Mouse (Mus musculus) lung, postnatal 0 days (tissue): ENCODE measurements around the gene Gnai2. TPM values are rescaled to one million over a fixed set of nuclear protein-coding genes. Genes with fewer than 3 reads are reported as not detected.
A peak's percentile ranks its signal among the peaks of the same experiment; 100 is the strongest.

Experiments
- ATAC-seq: fragments of 200-750 bp; cut with Nextera tagmentation; 2 replicates; pipeline ENCODE4 v1.8.0; 2017; ENCODE audit warnings: moderate library complexity
- DNase-seq: peaks from one replicate; pipeline ENCODE4 v3.0.0-alpha.2; 2016; ENCODE audit warnings: low spot score
- H3K27ac ChIP-seq: fragments of 300-500 bp; sonication (generic); 2 replicates; pipeline ENCODE4 v1.5.1; 2014; ENCODE audit warnings: antibody characterized with exemption, mild to moderate bottlenecking, low read length, mixed read lengths
- H3K27me3 ChIP-seq: fragments of 300-500 bp; sonication (generic); replicated peaks from 2 replicates; pipeline ENCODE4 v1.6.1; 2014; ENCODE audit warnings: low read length, mixed read lengths; ENCODE audit not compliant: insufficient read depth
- H3K36me3 ChIP-seq: fragments of 300-500 bp; sonication (generic); 2 replicates; pipeline ENCODE4 v1.6.1; 2014; ENCODE audit warnings: low read length, mixed read lengths; ENCODE audit not compliant: insufficient read depth
- H3K4me1 ChIP-seq: fragments of 300-500 bp; sonication (generic); 2 replicates; pipeline ENCODE4 v1.6.1; 2014; ENCODE audit warnings: antibody characterized with exemption, low read depth, low read length, mixed read lengths; ENCODE audit not compliant: insufficient read depth
- H3K4me2 ChIP-seq: fragments of 300-500 bp; sonication (generic); replicated peaks from 2 replicates; pipeline ENCODE4 v1.6.1; 2014; ENCODE audit warnings: low read depth, mild to moderate bottlenecking, low read length, moderate library complexity, mixed read lengths
- H3K4me3 ChIP-seq: fragments of 300-500 bp; sonication (generic); 2 replicates; pipeline ENCODE4 v1.5.1; 2014; ENCODE audit warnings: low read depth, low read length
- H3K9ac ChIP-seq: fragments of 300-500 bp; sonication (generic); replicated peaks from 2 replicates; pipeline ENCODE4 v1.6.1; 2014; ENCODE audit warnings: low read depth, mild to moderate bottlenecking
- H3K9me3 ChIP-seq: fragments of 300-500 bp; sonication (generic); 2 replicates; pipeline ENCODE4 v1.6.1; 2016; ENCODE audit warnings: low read length, mixed read lengths
- CTCF ChIP-seq: IDR thresholded peaks from 2 replicates; pipeline ENCODE4 v1.5.1; 2016; ENCODE audit warnings: antibody characterized with exemption, mild to moderate bottlenecking
- EP300 ChIP-seq: IDR thresholded peaks from 2 replicates; pipeline ENCODE4 v1.6.1; 2016; ENCODE audit warnings: antibody characterized with exemption, mild to moderate bottlenecking, control low read depth
- WGBS: fragments of 180-500 bp; shearing (Covaris S2); extraction: QIAGEN DNeasy Blood & Tissue Kit; methylation state at CpG from one replicate; pipeline ENCODE4 v1.1.7; 2014; 5-methylcytosine and 5-hydroxymethylcytosine counted together
- polyA plus RNA-seq: library from polyadenylated mRNA; unstranded; fragments of >200 nt; fragmentation: Nextera tagmentation; extraction: Ambion mirVana; gene quantifications from 2 replicates; pipeline ENCODE4 v1.2.1, GENCODE M21; 2015

Gnai2 gene
- polyA plus RNA-seq, 1 experiment from 2014 or later: 414 TPM

DNA sequence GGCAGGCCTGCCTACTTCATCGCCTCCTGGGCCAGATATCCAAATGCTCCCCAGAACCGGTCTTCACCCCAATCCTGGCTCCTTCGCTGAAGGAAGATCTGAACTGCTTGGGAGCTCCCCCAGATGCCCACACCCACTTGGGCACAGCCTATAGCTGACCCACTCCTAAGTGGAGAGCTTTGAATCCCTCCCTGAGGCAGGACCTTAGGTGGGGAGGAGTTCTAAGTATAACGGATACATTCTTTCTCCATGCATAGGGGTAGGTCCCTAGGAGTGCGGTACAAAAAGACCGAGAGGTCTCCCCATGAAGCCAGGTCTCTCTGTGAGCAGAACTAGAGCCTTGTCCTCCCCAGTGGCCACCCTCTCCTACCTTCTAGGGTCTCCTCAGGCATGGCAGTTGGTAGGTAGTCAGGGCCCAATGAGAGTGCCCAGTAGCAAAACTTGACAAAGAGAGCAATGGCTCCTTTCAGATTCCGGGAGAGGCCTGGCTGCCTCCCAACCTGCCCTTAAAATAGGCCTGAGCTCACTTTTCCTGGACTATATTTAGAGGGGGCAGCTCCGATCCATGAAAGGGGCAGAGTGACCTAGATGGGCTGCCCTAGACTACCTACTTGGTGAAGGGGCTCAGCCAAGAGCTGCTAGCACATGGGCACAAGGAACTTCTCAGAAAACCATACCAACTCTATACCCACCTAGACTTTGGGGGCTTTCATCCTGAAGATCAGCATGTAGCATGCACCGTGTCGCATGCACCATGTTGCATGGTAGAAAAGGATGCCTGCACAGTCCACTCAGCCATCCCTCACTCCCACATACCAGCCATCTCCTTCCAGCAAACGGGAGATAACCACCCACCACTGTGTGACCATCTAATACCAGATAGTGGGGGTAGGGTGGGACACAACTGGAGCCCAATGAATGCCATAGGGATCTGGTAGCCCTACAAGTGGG lies 38.3 kb downstream of the Gnai2 start:
- H3K9me3 ChIP-seq: no peaks in the 10 kb centered on the region
- H3K9ac ChIP-seq: no peak overlapping the region
- H3K36me3 ChIP-seq: peaks cover 12% of the 10 kb centered on the region; the same call in 1 of the 2 replicates
- no peaks in the 10 kb centered on the region for H3K27me3 ChIP-seq
- H3K4me2 ChIP-seq: no peak overlapping the region
- no peak overlapping the region for H3K27ac ChIP-seq
- 0 out of 2 replicates have a peak, but pooled peaks cover 3% of the 10 kb centered on the region for H3K4me1 ChIP-seq
- ATAC-seq (peak; percentile 25), DNase-seq (no peak)
- no peak for TF ChIP-seq CTCF
- TF ChIP-seq EP300: no peak
- WGBS: 78% methylated on average over 11 of the region's 11 CpGs
- no peak overlapping the region for H3K4me3 ChIP-seq

DNA sequence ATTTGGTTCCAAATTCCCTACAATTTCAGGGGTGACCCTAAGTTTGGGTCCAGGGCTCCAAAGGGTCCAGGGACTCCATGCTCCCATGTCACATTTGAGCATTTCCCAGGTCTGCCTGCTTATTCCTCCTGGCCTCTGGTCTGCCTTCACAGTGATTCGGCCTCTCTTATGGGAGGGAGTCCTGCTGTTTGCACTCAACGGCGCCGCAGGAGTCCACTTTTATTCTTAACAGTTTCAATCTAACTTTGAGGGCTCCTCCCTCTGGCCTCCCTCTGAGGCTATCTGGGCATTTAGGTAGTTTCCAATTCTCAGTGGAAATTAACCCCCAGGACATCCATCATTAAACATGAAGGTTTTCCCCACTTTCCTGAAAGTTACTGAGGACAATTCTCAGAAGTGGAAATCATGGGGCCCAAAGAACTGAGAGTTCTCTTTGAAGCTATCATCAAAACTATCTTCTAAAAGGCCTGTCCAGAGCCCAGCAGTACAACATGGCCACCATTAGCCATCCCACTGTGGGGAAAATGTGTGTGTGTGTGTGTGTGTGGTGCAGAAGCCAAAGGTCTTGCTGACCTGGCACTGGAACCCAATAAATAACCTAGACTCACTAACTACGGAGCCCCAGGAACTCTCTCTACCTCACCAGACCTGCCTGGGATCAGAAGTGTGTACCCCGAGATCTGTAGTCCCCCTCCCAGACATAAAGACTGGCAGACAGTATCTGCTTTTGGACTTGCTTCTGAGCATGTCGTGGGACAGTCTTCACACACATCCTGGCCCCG lies 40.7 kb downstream of the Gnai2 start:
- Histone ChIP-seq H3K36me3 (peaks cover 23% of the 10 kb centered on the region), H3K27me3 (no peaks in the 10 kb centered on the region), H3K4me3 (no peak overlapping the region), H3K9me3 (no peaks in the 10 kb centered on the region), H3K4me2 (no peak overlapping the region), H3K9ac (no peak overlapping the region), H3K4me1 (0 out of 2 replicates have a peak, but pooled peaks cover 6% of the 10 kb centered on the region), H3K27ac (no peak overlapping the region)
- DNase-seq (no peak), ATAC-seq (no peak)
- WGBS: 77% methylated on average over 8 of the region's 8 CpGs
- TF ChIP-seq EP300 (no peak), CTCF (no peak)

DNA sequence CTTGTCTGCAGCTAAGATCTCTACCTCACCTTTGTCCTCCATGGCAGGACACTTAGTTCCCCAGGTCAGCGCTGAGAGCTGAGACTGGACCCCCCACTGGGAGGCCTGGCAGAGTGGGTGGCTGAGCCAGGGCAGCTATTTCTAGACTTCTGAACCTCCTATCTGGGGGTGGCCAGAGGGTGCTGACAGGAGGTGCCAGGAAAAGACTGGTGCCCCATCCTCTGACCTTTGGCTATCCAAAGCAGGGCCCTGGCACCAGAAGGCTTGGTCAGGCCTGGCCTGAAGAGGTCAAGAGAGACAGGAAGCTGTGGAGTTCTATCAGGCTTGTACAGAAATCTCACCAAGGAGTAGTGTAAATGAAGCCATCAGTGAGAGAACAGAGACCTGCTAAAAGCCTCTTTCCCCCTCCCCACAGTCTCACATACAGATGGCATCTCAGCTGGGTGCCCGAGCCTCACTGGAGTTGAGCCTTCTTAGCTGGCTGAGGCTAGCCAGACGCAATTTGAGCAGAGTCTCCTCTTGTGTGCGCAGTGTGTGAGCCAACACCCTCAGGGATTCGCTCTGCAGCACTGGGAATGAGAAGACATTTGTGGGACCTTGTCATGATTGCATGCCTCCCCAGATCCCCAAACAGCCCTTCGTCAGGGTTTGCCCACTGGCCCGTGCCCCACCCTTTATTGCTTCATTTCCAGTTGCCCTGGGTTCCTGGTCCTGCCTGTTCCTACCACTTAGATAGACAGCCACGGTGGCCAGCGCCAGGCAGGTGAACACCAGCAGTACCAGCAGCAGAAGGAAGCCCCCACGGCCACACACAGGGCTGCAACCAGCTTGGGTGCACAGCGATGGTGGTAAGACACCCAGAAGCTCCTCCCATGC lies 41.8 kb downstream of the Gnai2 start:
- TF ChIP-seq CTCF: no peak
- no peak for TF ChIP-seq EP300
- no peaks in the 10 kb centered on the region for H3K27me3 ChIP-seq
- peaks cover 23% of the 10 kb centered on the region for H3K36me3 ChIP-seq
- peaks cover 13% of the 10 kb centered on the region for H3K4me1 ChIP-seq
- WGBS: 84% methylated on average over 11 of the region's 11 CpGs
- no peak for ATAC-seq
- H3K9ac ChIP-seq: no peak overlapping the region
- no peak overlapping the region for H3K4me3 ChIP-seq
- DNase-seq: no peak
- H3K9me3 ChIP-seq: no peaks in the 10 kb centered on the region
- H3K27ac ChIP-seq: no peak overlapping the region
- no peak overlapping the region for H3K4me2 ChIP-seq

DNA sequence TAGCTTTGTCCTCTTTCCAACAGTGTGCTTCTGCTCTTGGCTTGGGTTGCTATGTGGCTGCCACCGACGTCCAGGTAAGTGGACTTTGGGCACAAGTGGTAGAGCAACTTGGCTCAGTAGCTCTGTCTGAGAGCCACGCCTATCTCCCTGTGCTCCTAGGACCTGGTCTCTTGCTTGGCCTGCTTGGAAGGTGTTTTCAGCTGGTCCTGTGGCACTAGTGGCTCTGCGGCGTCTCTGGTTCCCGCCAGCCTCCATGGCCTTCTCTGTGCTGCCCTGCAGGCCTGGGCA lies 44.5 kb downstream of the Gnai2 start:
- H3K27ac ChIP-seq: peak overlapping the region; percentile 66
- no peak overlapping the region for H3K9ac ChIP-seq
- TF ChIP-seq CTCF (no peak), EP300 (no peak)
- no peaks in the 10 kb centered on the region for H3K9me3 ChIP-seq
- no peaks in the 10 kb centered on the region for H3K27me3 ChIP-seq
- H3K4me3 ChIP-seq: no peak overlapping the region
- 55% methylated on average over 6 of the region's 6 CpGs for WGBS
- no peak overlapping the region; the same call in 1 of the 2 replicates for H3K4me2 ChIP-seq
- peaks cover 23% of the 10 kb centered on the region for H3K36me3 ChIP-seq
- H3K4me1 ChIP-seq: peaks cover 15% of the 10 kb centered on the region
- ATAC-seq (no peak), DNase-seq (peak; percentile 61)

DNA sequence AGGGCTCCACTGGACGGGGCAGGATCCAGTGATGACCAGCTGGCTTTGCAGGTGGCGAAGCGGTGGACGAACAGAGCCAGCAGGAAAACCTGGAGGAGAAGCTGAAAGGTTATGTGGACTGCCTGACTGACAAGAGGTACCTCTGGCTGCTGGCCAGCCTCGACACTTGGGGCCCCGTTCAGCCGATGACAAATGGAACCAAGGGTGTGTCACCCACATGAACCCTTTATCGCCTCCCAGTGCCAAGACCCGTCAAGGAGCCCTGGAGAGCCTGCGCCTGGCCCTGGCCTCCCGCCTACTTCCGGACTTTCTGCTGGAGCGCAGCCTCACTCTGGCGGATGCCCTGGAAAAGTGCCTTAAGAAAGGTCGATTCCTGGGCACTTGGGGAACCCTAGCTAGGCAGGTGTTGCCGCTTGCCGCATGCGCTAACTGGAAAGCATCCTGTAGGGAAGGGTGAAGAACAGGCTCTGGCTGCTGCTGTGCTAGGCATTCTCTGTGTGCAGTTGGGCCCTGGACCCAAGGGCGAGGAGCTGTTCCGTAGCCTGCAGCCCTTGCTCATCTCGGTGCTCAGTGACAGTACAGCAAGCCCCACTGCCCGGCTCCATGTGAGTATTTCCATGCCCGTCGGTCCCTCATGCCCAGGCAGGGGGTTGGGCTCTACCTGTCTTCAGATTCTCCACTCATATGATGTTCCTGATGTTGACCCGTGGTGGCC lies 45.0 kb downstream of the Gnai2 start:
- 64% methylated on average over 25 of the region's 25 CpGs for WGBS
- Histone ChIP-seq H3K4me2 (no peak overlapping the region; the same call in 1 of the 2 replicates), H3K4me1 (peaks cover 15% of the 10 kb centered on the region)

More for the DNA sequence above, 45.0 kb downstream of the Gnai2 start:
- Histone ChIP-seq H3K27ac (peak overlapping the region; percentile 66), H3K27me3 (no peaks in the 10 kb centered on the region), H3K36me3 (peaks cover 23% of the 10 kb centered on the region), H3K9me3 (no peaks in the 10 kb centered on the region), H3K4me3 (no peak overlapping the region), H3K9ac (no peak overlapping the region)
- TF ChIP-seq CTCF (peak; percentile 5; the same call in 1 of the 2 replicates), EP300 (no peak)
- ATAC-seq (peak; percentile 42), DNase-seq (peak; percentile 87)
